Mouse (Mus musculus) brown adipose tissue, adult 24 weeks (tissue): ENCODE data around the gene Spata31d1a. TPM values are rescaled to one million over a fixed set of nuclear protein-coding genes. Genes with fewer than 3 reads are reported as not detected.
"Not testable (repeated sequence)": the region's sequence is repeated elsewhere in the genome, so short reads cannot be mapped to it uniquely, and the experiment has no call there.

Experiments
- H3K27ac ChIP-seq: fragments of 200-500 bp; replicated peaks from 2 replicates; pipeline ENCODE4 v1.5.1; 2012; ENCODE audit warnings: low read depth, mild to moderate bottlenecking, low read length
- H3K4me1 ChIP-seq: fragments of 200-500 bp; 2 replicates; pipeline ENCODE4 v1.6.1; 2012; ENCODE audit warnings: low read length, mixed read lengths; ENCODE audit not compliant: control insufficient read depth, insufficient read depth, insufficient read length
- H3K4me3 ChIP-seq: fragments of 200-500 bp; 2 replicates; pipeline ENCODE4 v1.5.1; 2012; ENCODE audit warnings: low read depth, mild to moderate bottlenecking, low read length, moderate library complexity; ENCODE audit not compliant: insufficient read depth
- polyA plus RNA-seq: library from polyadenylated mRNA; stranded (reverse); fragments of >200 nt; gene quantifications from 2 replicates; pipeline ENCODE4 v1.2.4, GENCODE M21; 2012; ENCODE audit not compliant: missing spikeins, insufficient read depth, insufficient read length

The Spata31d1a gene
- polyA plus RNA-seq, 1 experiment = not detected

DNA sequence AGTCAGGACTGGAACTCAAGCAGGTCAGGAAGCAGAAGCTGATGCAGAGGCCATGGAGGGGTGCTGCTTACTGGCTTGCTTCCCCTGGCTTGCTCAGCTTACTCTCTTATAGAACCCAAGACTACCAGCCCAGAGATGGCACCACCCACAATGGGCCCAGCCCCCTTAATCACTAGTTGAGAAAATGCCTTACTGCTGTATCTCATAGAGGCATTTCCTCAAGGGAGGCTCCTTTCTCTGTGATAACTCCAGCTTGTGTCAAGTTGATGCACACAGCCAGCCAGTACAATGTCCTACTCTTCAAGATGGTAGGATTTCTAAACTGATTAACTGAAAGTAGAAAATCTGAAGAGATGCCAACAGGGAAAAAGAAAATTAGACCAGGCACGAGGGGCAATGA is 12.0 kb upstream of the Spata31d1a start:
- not testable (repeated sequence) for H3K4me1 ChIP-seq, H3K4me3 ChIP-seq

DNA sequence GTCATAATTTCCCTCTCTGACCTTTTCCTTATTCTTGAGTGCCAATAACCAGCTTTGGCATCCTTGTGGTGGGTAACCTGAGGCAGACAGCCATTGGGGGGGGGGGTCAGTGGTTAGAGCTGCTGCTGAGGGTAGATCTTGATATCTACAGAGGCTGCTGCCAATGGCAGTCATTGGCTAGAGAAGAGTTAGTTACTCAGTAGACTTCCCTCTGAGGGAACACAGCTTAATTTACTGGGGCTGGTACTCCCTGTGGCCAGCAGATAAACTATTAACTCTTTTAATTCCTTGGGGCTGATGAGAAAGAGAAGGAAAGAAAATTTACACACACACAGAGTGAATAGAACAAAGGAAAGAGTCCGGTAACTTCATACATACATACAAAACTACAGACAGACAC is 9.3 kb upstream of the Spata31d1a start:
- Histone ChIP-seq H3K4me3 (no peak overlapping the region), H3K4me1 (no peaks in the 10 kb centered on the region; the same call in 1 of the 2 replicates), H3K27ac (no peak overlapping the region)

More for the DNA sequence above, 12.0 kb upstream of the Spata31d1a start:
- not testable (repeated sequence) for H3K27ac ChIP-seq

- not testable (repeated sequence) for H3K27ac ChIP-seq, H3K4me1 ChIP-seq, H3K4me3 ChIP-seq
Measured at GRCm38 (mm10) chr13:59718857-59719440, 8.8 kb upstream of the Spata31d1a start.

GRCm38 (mm10) chr13:59713710-59714109 is 3.6 kb upstream of the Spata31d1a start:
- Histone ChIP-seq H3K4me3 (no peak overlapping the region), H3K4me1 (no peaks in the 10 kb centered on the region), H3K27ac (no peak overlapping the region)

- not testable (repeated sequence) for H3K4me3 ChIP-seq, H3K4me1 ChIP-seq, H3K27ac ChIP-seq
Measured at GRCm38 (mm10) chr13:59711984-59712383, 1.9 kb upstream of the Spata31d1a start, which contains the start of gene Spata31d1b. Gene Spata31d1b, plus strand, starts transcription at chr13:59712284.

DNA sequence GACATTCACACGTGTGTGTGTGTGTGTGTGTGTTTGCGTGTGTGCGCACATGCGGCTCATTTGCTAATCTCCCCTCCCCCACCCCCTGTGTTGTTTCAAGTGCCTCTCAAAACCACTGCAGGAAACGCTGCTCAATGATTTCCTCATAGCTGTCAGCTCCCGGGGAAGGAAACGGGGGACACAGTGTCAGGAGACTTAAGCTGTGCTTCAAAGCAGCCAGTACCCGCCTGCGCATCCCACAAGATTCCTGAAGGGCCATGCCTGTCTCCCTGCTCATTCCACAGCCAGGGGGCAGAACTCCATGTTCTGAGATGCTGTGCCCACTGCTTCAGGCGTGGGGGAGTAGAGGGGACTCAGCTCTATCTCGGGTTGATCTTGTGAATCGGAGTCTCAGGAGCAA is 5.6 kb downstream of the Spata31d1a start:
- Histone ChIP-seq H3K27ac (no peak overlapping the region), H3K4me3 (no peak overlapping the region), H3K4me1 (no peaks in the 10 kb centered on the region)

DNA sequence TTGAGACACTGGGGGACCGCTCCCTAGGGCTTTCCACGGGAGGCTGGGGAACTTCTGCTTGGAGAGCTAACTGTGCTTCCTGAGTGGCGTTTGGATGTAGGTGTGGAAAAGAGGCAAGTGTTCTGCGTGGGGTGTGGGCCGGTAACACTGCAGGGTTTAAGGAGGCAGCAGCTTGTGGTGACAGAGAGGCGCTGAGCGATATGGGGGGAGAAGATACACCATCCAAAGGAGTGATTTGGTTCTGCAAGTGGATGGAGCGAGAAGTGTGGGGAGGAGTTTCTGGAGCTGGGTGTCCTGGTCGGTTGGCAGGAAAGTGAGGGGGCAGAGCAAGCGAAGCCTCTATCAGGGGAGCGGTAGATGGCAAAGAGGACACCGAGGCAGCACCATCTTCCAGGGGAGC is 6.6 kb downstream of the Spata31d1a start:
- Histone ChIP-seq H3K4me1 (no peaks in the 10 kb centered on the region), H3K27ac (no peak overlapping the region), H3K4me3 (no peak overlapping the region)

DNA sequence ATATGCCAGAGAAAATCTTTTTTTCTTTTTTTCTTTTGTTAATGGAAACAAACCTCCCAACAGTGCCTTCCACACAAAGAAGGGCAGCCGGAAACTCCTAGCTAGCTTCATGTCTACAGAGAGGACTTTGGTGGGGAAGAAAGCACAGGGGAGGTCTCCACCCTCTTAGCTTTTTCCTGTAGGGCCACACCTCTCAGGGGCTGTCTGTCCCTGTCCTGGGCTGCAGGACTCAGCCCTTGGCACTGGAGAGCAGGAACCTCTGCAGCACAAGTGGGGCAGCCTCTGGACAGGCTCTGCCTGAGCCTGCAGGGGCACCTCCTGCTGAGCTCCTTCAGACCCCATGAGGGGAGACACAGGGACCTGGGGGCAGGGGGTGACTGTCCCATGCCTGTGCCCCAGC is 10.0 kb downstream of the Spata31d1a start:
- not testable (repeated sequence) for H3K4me1 ChIP-seq, H3K4me3 ChIP-seq, H3K27ac ChIP-seq

GRCm38 (mm10) chr13:59699131-59699530 is 11.0 kb downstream of the Spata31d1a start:
- H3K27ac ChIP-seq = no peak overlapping the region
- no peaks in the 10 kb centered on the region for H3K4me1 ChIP-seq
- H3K4me3 ChIP-seq = no peak overlapping the region

DNA sequence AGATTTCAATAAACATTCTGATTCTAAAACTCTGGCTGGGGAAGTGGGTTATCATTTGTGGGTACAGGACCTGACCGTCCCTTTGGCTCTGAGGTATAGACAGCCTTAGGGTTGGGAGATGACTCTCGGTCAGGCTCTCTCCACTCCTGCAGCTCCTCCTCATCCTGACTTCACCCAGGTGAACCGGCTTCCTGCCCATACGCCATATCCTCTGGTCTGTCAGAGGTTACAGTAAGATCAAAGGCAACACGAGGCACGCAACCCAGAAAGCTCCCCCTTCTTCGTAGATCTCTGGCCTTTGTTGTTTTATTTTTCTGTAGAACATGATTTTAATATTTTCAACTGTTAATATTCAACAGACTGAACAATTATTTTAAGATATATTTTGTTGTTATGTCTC is 14.3 kb downstream of the Spata31d1a start:
- Histone ChIP-seq H3K4me1 (no peaks in the 10 kb centered on the region), H3K4me3 (no peak overlapping the region), H3K27ac (no peak overlapping the region)

DNA sequence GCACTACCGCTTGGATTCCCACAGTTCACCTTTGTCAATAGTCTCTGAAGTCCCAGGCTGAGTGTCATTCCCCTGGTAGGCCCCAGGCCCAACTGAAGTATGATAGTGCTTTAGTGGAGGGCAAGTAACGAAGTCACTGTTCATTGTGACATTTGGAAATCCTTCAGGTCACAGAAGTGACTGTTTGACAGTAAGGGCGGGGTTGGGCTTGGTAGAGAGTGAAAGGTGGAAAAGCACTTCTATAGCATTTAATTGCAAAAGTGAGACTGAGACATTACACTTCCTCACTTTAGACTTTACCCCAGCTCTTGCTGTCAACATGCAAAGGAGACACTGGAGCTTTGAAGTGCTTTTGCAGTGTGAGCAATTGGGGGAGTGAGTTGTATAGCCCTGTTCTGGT is 16.1 kb downstream of the Spata31d1a start, which contains the start of gene 4921517D22Rik:
Gene 4921517D22Rik (minus strand): TSS at position 101 of the 400 bp plus-strand sequence.
- no peaks in the 10 kb centered on the region for H3K4me1 ChIP-seq
- no peak within 1 kb of the TSS for H3K4me3 ChIP-seq
- no peak within 1 kb of the TSS for H3K27ac ChIP-seq

- no peak overlapping the region for H3K4me3 ChIP-seq
- no peaks in the 10 kb centered on the region for H3K4me1 ChIP-seq
- H3K27ac ChIP-seq = no peak overlapping the region
Measured at GRCm38 (mm10) chr13:59691478-59691877, 18.7 kb downstream of the Spata31d1a start.

GRCm38 (mm10) chr13:59690576-59690975 is 19.6 kb downstream of the Spata31d1a start:
- H3K4me3 ChIP-seq = no peak overlapping the region
- no peaks in the 10 kb centered on the region for H3K4me1 ChIP-seq
- no peak overlapping the region for H3K27ac ChIP-seq

GRCm38 (mm10) chr13:59689843-59690242 is 20.3 kb downstream of the Spata31d1a start:
- Histone ChIP-seq H3K27ac (no peak overlapping the region), H3K4me1 (no peaks in the 10 kb centered on the region), H3K4me3 (no peak overlapping the region)

GRCm38 (mm10) chr13:59689313-59689712 is 20.8 kb downstream of the Spata31d1a start:
- H3K27ac ChIP-seq = no peak overlapping the region
- H3K4me3 ChIP-seq = no peak overlapping the region
- H3K4me1 ChIP-seq = no peaks in the 10 kb centered on the region

DNA sequence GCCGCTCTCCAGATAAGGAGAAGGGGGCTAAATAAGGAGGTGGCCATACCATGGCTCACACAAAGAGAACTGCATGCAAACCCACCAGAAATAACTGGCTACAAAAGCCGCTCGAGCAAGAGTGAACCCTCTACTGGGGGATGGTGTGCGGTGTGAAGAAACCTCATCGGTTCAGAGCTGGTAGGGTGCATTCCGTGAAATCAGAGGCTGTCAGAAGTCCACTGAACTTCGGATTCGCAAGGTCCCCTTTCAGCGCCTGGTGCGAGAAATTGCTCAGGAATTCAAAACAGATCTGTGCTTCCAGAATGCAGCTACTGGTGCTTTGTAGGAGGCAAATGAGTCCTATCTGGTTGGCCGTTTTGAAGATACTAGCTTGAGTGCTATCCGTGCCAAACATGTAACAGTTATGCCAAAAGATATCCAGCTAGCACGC is 21.8 kb downstream of the Spata31d1a start:
- H3K4me3 ChIP-seq = no peak overlapping the region
- H3K27ac ChIP-seq = no peak overlapping the region
- H3K4me1 ChIP-seq = no peaks in the 10 kb centered on the region
